ENCODE assay signal across 8 mouse cellular contexts in the genomic region with DNA sequence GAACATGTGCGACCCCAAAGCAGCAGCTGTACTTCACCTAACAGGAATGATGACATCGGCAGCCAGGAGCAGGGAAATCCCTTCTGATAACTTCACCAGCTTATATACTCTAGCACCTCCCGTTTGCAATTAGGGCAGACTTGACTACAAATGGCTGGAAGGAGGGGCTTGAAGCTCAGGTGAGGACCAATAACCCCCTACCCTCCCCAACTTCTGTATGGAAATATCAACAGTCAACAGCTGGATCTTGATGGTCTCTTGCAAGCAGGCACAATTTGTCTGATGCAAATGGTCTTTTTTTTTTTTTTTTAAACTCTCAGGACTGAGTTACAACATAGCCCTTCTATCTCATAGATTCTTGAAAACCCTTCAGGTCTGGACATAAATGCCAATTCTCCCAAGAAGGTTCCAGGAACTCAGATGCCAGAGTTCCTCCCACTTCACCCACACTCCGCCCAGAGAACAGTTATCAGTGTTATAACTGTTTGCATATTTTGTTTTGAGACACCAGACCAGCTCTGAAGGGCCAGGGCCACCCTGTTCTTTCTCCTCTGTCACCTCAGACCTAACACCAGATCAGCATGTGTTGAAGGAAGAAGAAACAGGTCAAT. TPM values are rescaled to one million over a fixed set of nuclear protein-coding genes. Genes with fewer than 3 reads are reported as not detected.
DNase-seq lines count a peak whose midpoint lies in the region; ATAC-seq and TF ChIP-seq lines count a peak whose summit lies in the region.

A gene (minus strand): TSS at position 51 of the 611 bp plus-strand sequence.

- no peak within 1 kb of the TSS; the same call in 1 of the 2 replicates for H3K4me2 ChIP-seq in hindbrain, embryonic 15.5 days

- H3K9me3 ChIP-seq in hindbrain, embryonic 15.5 days: no peaks in the 10 kb centered on the region

- H3K27ac ChIP-seq in gastrocnemius, adult 2 months: no peak within 1 kb of the TSS
- no peak within 1 kb of the TSS for H3K27ac ChIP-seq in hindbrain, embryonic 15.5 days (replicated peaks)
- H3K27ac ChIP-seq in macrophage: no peak within 1 kb of the TSS

- POLR2A ChIA-PET in Patski (lab: Charles Lee): interaction anchor here (0.8 kb wide), 1 partner anchor 8 kb away, joined by 4 read pairs; no protein-coding TSS in a partner anchor

- WGBS in hindbrain, embryonic 15.5 days: 92% methylated on average over 4 of the region's 4 CpGs
- WGBS in macrophage (ENCODE audit: missing documents): 73% methylated on average over 4 of the region's 4 CpGs

- TF ChIP-seq CTCF in Patski (IDR thresholded peaks at IDR 0.05): no peak
- no peak for TF ChIP-seq CTCF in gastrocnemius, adult 2 months (IDR thresholded peaks at IDR 0.05)

- in situ Hi-C loops in Patski (cut with MboI; ENCODE audit: low pct_unique_long_range_greater_than_20kb): no loop called here

- peaks cover 26% of the 10 kb centered on the region for H3K4me1 ChIP-seq in hindbrain, embryonic 15.5 days (replicated peaks)

- H3K9ac ChIP-seq in hindbrain, embryonic 15.5 days: no peak within 1 kb of the TSS

- CTCF ChIA-PET in Patski (lab: Charles Lee): no interaction called here

- H3K36me3 ChIP-seq in hindbrain, embryonic 15.5 days: no peaks in the 10 kb centered on the region
- H3K36me3 ChIP-seq in macrophage (ENCODE audit: inconsistent target): no peaks in the 10 kb centered on the region; the same call in 1 of the 2 replicates

- ATAC-seq in Patski: no peak
- no peak for ATAC-seq in hindbrain, embryonic 15.5 days (ENCODE audit: low FRiP score, low read depth)

- H3K4me3 ChIP-seq in gastrocnemius, adult 2 months: no peak within 1 kb of the TSS
- H3K4me3 ChIP-seq in hindbrain, embryonic 15.5 days: no peak within 1 kb of the TSS
- H3K4me3 ChIP-seq in macrophage (ENCODE audit: inconsistent target): no peak within 1 kb of the TSS

- intact Hi-C loops in gastrocnemius, adult 2 months (cut with DNase I): loop anchor here (5.0 kb wide), 1 partner anchor 102 kb away; no protein-coding TSS in a partner anchor

- peaks cover 15% of the 10 kb centered on the region for H3K79me2 ChIP-seq in macrophage (ENCODE audit: inconsistent target)

- no peaks in the 10 kb centered on the region for H3K27me3 ChIP-seq in Patski
- no peaks in the 10 kb centered on the region for H3K27me3 ChIP-seq in hindbrain, embryonic 15.5 days

- no peak for DNase-seq in Patski (ENCODE audit: low read depth, low spot score)
- no peak for DNase-seq in adrenal gland, postnatal 10 days
- DNase-seq in gastrocnemius, adult 2 months: no peak
- no peak for DNase-seq in spleen, postnatal 14 days (ENCODE audit: low spot score in 2 of 2)
- no peak for DNase-seq in urinary bladder, postnatal 10 days (ENCODE audit: low spot score)
- no peak for DNase-seq in cerebellum, postnatal 14 days

RNA-seq across cellular contexts. Expression of the gene that starts here (rescaled TPM):
- polyA plus RNA-seq in Patski (2021) (10.5 TPM), macrophage (2018) (13.9 to 21.1 TPM (median 19.1 TPM) in 3 replicates)
- 10 to 100 TPM; 57.4 to 64.4 TPM for total RNA-seq in adrenal gland, postnatal 10 days (2021)
- 10 to 100 TPM; 16.4 to 18.0 TPM for total RNA-seq in gastrocnemius, adult 2 months (2021)
- 57.7 and 70.9 TPM in 2 replicates for polyA plus RNA-seq in hindbrain, embryonic 15.5 days (2015; fragmentation: Nextera tagmentation; extraction: Ambion mirVana)
- 100 to 1,000 TPM; 104 to 576 (median 356) TPM for total RNA-seq in macrophage (2018; cell fraction: chromatin; rRNA removed)
- 10 to 100 TPM; 15.7 to 66.9 (median 36.1) TPM for total RNA-seq in macrophage (2018; cell fraction: cytosol; rRNA removed)
- 100 to 1,000 TPM in 20 of 26 experiments, 10 to 100 TPM in 6; 62.0 to 363 (median 169) TPM for total RNA-seq in macrophage (2018; cell fraction: nucleus; rRNA removed)
